Mouse (Mus musculus): Measurements from ENCODE around the gene Prdm16. TPM values are rescaled to one million over a fixed set of nuclear protein-coding genes. Genes with fewer than 3 reads are reported as not detected.

Prdm16 gene
- total RNA-seq (2023) = 1 to 10 TPM in 1 of 2 experiments, under 1 TPM in 1; 0.93 to 1.7 TPM

DNA sequence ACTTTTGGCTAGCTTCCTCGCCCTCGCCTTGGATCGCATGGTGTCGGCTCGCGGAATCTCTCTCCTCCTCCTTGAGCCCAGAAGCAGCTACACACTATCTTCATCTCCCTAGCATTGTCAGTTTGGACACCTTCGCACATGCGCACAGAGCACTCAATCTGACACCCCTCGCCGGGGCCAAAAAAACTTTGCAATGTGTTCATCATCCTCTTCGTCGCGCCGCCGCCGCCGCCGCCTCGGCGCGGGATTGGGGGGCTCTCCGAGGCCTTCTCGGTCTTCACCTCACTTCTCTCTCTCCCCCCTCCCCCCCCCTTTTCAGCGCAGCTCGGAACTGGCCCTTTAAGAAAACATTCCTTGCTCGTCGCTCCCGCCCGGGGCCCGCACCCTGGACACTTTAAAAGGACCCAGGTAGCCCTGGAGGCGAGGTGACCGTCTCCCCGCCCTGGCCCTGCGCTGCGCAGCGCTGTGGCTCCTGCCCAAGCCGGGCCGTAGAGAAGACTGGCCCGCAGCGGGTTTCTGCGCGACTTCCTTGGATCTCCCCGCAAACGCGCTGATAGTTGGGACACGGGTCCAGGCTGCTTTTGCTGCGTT is at the start of gene Prdm16:
Gene Prdm16 (minus strand): TSS at position 153 of the 591 bp plus-strand sequence.

GRCm38 (mm10) chr4:154667767-154668166 is 31.1 kb upstream of the Prdm16 start, which contains the start of gene Actrt2:
TSS of gene Actrt2 (minus strand) at chr4:154667867.

GRCm38 (mm10) chr4:154335761-154336160 is 300.9 kb downstream of the Prdm16 start, which contains the start of gene B230104I21Rik:
TSS of gene B230104I21Rik (plus strand) at chr4:154336127.

GRCm38 (mm10) chr4:154301466-154301881 is 335.2 kb downstream of the Prdm16 start, which contains the start of gene Arhgef16:
TSS of gene Arhgef16 (minus strand) at chr4:154301676.

Other genes with a start within 250 kb of the Prdm16 start
- not detected for gene Actrt2, start 31.0 kb upstream of the Prdm16 start, total RNA-seq (2023)
- not detected for gene Ttc34, start 200.6 kb upstream of the Prdm16 start, total RNA-seq (2023)
- gene Mmel1, start 232.7 kb upstream of the Prdm16 start, total RNA-seq (2023) = under 1 TPM in 1 of 2 experiments, not detected in 1; 0.24 TPM